Mouse (Mus musculus): ENCODE data around the gene Hoxd11.

Gene Hoxd11

GRCm38 (mm10) chr2:74682796-74683195 is 3.4 kb downstream of the Hoxd11 start:
- DNase-seq = no peak

- DNase-seq = no peak
These were observed 4.2 kb downstream of the Hoxd11 start for GRCm38 (mm10) chr2:74683471-74683951.

GRCm38 (mm10) chr2:74684106-74684505 is 4.7 kb downstream of the Hoxd11 start:
- DNase-seq = no peak

GRCm38 (mm10) chr2:74685059-74685603 is 5.8 kb downstream of the Hoxd11 start:
- DNase-seq = no peak

GRCm38 (mm10) chr2:74686301-74686987 is 7.1 kb downstream of the Hoxd11 start:
- DNase-seq = peak; percentile 87

- DNase-seq = peak; percentile 62
These were observed 7.8 kb downstream of the Hoxd11 start for GRCm38 (mm10) chr2:74686988-74687697.

- DNase-seq = no peak
These were observed 8.6 kb downstream of the Hoxd11 start for GRCm38 (mm10) chr2:74687698-74688555.

- no peak for DNase-seq
These were observed 9.6 kb downstream of the Hoxd11 start for GRCm38 (mm10) chr2:74688795-74689573.

GRCm38 (mm10) chr2:74689574-74690337 is 10.4 kb downstream of the Hoxd11 start:
- peak; percentile 58 for DNase-seq

GRCm38 (mm10) chr2:74690338-74690716 is 11.0 kb downstream of the Hoxd11 start:
- no peak for DNase-seq

GRCm38 (mm10) chr2:74691022-74691951 is 11.9 kb downstream of the Hoxd11 start, which contains the start of gene Hoxd10:
Gene Hoxd10, plus strand, starts transcription at chr2:74691924.
- peak; percentile 87 for DNase-seq

- peak; percentile 58 for DNase-seq
These were observed 12.8 kb downstream of the Hoxd11 start for GRCm38 (mm10) chr2:74691995-74692807.

GRCm38 (mm10) chr2:74692808-74693431 is 13.6 kb downstream of the Hoxd11 start:
- no peak for DNase-seq

GRCm38 (mm10) chr2:74693432-74693827 is 14.1 kb downstream of the Hoxd11 start:
- no peak for DNase-seq

GRCm38 (mm10) chr2:74694066-74694465 is 14.7 kb downstream of the Hoxd11 start:
- DNase-seq = peak; percentile 79

GRCm38 (mm10) chr2:74695383-74695782 is 16.0 kb downstream of the Hoxd11 start:
- DNase-seq = no peak

- DNase-seq = no peak
These were observed 16.6 kb downstream of the Hoxd11 start for GRCm38 (mm10) chr2:74695813-74696430.
